Mouse (Mus musculus) brain, embryonic 14.5 days (tissue): Measurements from ENCODE around the gene Smtn.

Source experiments
- CTCF ChIP-seq: fragments of 200-500 bp; IDR thresholded peaks from 2 replicates; pipeline ENCODE4 v1.5.1; 2012; ENCODE audit warnings: inconsistent platforms, mild to moderate bottlenecking, moderate library complexity, borderline replicate concordance; ENCODE audit not compliant: insufficient read depth, insufficient read length; ENCODE audit errors: extremely low read depth
- POLR2A ChIP-seq: fragments of 200-500 bp; IDR thresholded peaks from 2 replicates; pipeline ENCODE4 v1.6.1; 2012; ENCODE audit warnings: mild to moderate bottlenecking, inconsistent platforms, borderline replicate concordance; ENCODE audit not compliant: poor library complexity, insufficient read depth, insufficient read length, severe bottlenecking; ENCODE audit errors: extremely low read depth

- TF ChIP-seq CTCF (no peak), POLR2A (no peak)
These were observed 14.6 kb upstream of the Smtn start for GRCm38 (mm10) chr11:3554976-3555375.
